Mouse (Mus musculus) liver, embryonic 16.5 days (tissue): ENCODE measurements around the gene Gm9837. TPM values are rescaled to one million over a fixed set of nuclear protein-coding genes. Genes with fewer than 3 reads are reported as not detected.

Experiments
- ATAC-seq: fragments of 200-750 bp; cut with Nextera tagmentation; 2 replicates; pipeline ENCODE4 v1.8.0; 2017; ENCODE audit warnings: low read depth, mild to moderate bottlenecking, moderate number of reproducible peaks, moderate library complexity
- H3K27ac ChIP-seq: fragments of 300-500 bp; sonication (generic); 2 replicates; pipeline ENCODE4 v1.5.1; 2014; ENCODE audit warnings: mild to moderate bottlenecking, low read length
- H3K27me3 ChIP-seq: fragments of 300-500 bp; sonication (generic); 2 replicates; pipeline ENCODE4 v1.6.1; 2014; ENCODE audit warnings: low read depth, low read length, mixed read lengths; ENCODE audit not compliant: control insufficient read depth, insufficient read depth
- H3K36me3 ChIP-seq: fragments of 300-500 bp; sonication (generic); 2 replicates; pipeline ENCODE4 v1.6.1; 2014; ENCODE audit warnings: mild to moderate bottlenecking; ENCODE audit not compliant: control insufficient read depth, insufficient read depth
- H3K4me1 ChIP-seq: fragments of 300-500 bp; sonication (generic); 2 replicates; pipeline ENCODE4 v1.6.1; 2014; ENCODE audit warnings: low read depth, low read length, mixed read lengths; ENCODE audit not compliant: control insufficient read depth
- H3K4me2 ChIP-seq: fragments of 300-500 bp; sonication (generic); 2 replicates; pipeline ENCODE4 v1.6.1; 2014; ENCODE audit warnings: low read depth, low read length, mixed read lengths
- H3K4me3 ChIP-seq: fragments of 300-500 bp; sonication (generic); 2 replicates; pipeline ENCODE4 v1.5.1; 2014; ENCODE audit warnings: low read depth, mild to moderate bottlenecking, low read length
- H3K9ac ChIP-seq: fragments of 300-500 bp; sonication (generic); 2 replicates; pipeline ENCODE4 v1.6.1; 2014; ENCODE audit warnings: low read depth, low read length
- H3K9me3 ChIP-seq: fragments of 300-500 bp; sonication (generic); replicated peaks from 2 replicates; pipeline ENCODE4 v1.6.1; 2016; ENCODE audit warnings: low read length; ENCODE audit not compliant: control insufficient read depth
- WGBS: fragments of 180-500 bp; shearing (Covaris S2); extraction: QIAGEN DNeasy Blood & Tissue Kit; methylation state at CpG from one replicate; pipeline ENCODE4 v1.1.7; 2014; ENCODE audit not compliant: insufficient replicate concordance; 5-methylcytosine and 5-hydroxymethylcytosine counted together
- polyA plus RNA-seq: library from polyadenylated mRNA; unstranded; fragments of >200 nt; fragmentation: Nextera tagmentation; extraction: Ambion mirVana; gene quantifications from 2 replicates; pipeline ENCODE4 v1.2.1, GENCODE M21; 2015

The Gm9837 gene
- not detected in 2 replicates for polyA plus RNA-seq

DNA sequence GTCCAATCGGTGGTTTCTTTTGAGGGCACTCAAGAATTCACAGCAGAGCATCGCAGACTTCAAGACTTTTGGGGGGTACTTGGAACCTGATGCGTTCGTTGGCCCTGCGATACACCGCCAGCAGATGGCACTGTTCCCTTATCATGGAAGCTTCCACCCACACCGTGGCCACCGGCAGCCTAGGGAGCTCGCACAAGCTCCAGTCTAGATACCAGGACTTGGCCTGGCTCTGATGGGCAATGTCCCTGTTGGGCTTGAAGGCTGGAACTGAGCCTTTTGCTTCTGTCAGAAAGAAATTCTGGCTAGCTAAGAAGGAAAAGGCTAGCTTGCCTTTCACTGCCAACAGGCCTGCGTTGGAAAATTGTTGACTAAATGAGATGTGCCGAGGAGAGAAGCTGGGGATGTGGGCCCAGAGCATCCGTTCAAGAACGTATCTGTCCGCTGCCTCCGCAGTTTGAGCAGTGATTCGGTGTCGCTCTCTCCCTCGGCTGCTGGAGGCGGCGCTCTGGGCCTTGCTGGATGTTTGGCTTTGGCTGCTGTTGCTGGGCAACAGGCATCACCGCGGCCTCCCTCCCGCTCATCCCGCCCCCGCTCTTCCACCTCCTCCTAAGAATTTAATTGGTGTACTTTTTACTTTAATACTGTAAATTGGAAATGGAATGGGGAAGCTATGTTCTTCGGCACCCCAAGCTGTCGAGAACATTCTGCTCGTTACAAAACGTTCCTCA is at the start of gene Gm9837:
TSS of gene Gm9837 (minus strand) at position 512 of the 728 bp plus-strand sequence.
- Histone ChIP-seq H3K4me3 (no peak within 1 kb of the TSS), H3K27me3 (peaks cover 56% of the 10 kb centered on the region)
- 8% methylated on average over 29 of the region's 29 CpGs for WGBS

DNA sequence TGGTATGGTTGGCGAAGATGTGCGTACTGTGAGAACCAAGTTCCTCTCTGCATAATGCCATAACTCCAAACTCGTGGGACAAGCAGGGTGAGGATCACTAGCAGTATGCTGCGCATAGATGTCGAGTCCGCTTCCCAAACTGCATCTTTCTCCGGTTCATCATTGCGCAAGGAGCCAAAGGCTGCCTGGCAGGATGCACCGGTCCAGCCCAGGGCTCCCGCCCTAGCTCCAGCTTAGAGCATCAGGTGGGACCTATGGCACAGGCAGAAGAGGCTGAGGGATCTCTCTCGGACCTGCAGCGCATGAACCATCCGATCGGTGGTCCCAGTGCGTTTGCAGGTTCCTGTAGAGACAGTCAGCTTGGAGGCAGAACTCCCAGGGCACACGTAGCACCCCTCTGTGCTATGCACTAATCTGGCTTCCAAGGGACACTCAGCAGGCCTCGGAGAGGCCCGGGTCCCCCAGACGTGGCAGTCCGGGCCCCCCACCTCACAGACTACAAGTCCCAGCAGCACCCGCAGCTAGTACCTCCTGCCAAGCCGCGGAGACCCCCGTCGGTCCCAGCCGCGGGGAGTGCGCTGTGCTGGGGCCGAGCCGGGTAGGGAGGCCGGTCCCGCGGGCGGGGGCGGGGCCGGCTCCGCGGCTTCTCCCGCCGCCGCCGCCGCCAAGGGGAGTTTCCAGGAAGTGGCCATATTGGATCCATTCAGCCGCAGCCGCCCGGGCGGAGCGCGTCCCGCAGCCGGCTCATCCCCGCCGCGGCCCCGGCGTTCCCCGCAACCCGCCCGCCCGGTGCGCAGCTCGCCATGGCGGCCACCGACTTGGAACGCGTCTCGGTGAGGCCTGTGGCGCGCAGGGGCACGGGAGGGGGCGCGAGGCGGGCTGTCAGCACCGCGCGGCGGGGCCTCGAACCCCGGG is 49.2 kb upstream of the Gm9837 start, which contains the start of gene Sept8:
TSS of gene Sept8 (plus strand) at position 51 of the 915 bp plus-strand sequence.
- Histone ChIP-seq H3K4me1 (peaks cover 53% of the 10 kb centered on the region), H3K27ac (peak within 1 kb of the TSS; percentile 89)
- WGBS, result 3% methylated on average over 78 of the region's 79 CpGs

More for the DNA sequence above, at the start of gene Gm9837:
- peak; percentile 80 for ATAC-seq
- H3K36me3 ChIP-seq, result no peaks in the 10 kb centered on the region
- H3K27ac ChIP-seq, result no peak within 1 kb of the TSS
- no peak within 1 kb of the TSS for H3K9ac ChIP-seq
- H3K4me2 ChIP-seq, result 0 out of 2 replicates have a peak within 1 kb of the TSS, but pooled peaks have one; percentile 10
- H3K9me3 ChIP-seq, result no peaks in the 10 kb centered on the region
- peaks cover 7% of the 10 kb centered on the region for H3K4me1 ChIP-seq

DNA sequence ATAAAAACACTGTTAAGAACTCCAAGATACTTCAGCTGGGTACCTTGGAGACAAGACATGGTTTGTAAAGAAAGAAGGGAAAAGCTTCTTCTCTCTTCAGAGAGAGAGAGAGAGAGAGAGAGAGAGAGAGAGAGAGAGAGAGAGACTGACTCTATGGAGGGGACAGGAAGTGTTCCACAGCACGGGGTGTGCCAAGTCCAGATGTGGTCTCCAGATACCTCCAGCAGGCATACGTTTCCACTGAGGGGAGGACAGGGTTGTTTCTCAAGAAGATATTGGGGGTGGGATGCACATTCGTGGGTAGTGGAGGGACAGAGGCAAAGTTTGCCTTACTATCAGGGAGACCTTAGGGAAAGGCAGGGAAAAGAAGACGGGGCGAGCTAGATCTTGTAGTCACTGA is 48.5 kb upstream of the Gm9837 start:
- peak; percentile 31 for ATAC-seq
- H3K4me3 ChIP-seq, result peak overlapping the region; percentile 84
- WGBS, result 20% methylated on average over 5 of the region's 5 CpGs

More for the DNA sequence above, 49.2 kb upstream of the Gm9837 start, which contains the start of gene Sept8:
- ATAC-seq, result peak; percentile 70
- no peaks in the 10 kb centered on the region for H3K27me3 ChIP-seq
- H3K36me3 ChIP-seq, result no peaks in the 10 kb centered on the region
- H3K4me3 ChIP-seq, result peak within 1 kb of the TSS; percentile 84
- peak within 1 kb of the TSS; percentile 95 for H3K4me2 ChIP-seq
- H3K9me3 ChIP-seq, result no peaks in the 10 kb centered on the region
- peak within 1 kb of the TSS; percentile 90 for H3K9ac ChIP-seq

DNA sequence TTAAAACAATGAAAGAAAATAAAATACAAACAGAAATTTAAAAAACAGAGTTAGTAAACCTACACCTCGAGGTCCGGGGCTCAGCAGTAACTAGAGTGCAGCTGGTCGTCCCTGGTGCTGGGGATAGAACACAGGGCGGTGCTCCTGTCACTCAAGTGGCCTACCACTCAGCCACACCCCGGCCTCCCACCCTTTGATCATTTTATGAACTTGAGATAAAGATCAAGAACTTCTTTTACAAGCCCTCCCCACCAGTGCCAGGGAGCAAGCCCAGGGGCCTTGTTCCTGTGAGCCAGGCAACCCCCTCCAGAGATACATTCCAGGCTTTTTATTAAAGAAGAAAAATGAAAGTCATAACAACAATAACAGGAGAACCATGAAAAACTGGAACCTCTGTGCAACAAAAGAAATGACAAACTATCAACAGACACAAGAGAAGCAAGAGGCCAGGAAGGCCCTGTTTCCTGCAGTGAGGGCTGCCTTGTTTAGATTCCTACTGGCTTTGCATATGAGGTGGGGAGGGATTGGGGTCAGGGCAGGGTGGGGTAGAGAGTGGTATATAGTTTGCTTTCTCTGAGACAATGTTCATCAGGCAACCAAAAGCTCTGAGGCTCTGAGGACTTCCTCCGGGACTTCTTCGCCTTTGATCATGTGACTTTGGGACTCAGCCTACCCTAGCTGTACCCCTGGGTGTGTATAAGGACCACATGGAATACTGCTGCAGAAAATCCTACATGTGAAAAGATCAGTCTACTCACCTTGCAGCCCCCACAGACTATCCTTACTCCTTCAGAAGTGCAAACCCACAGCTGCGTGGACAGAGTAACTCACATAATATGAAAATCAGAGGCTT is 46.7 kb upstream of the Gm9837 start:
- Histone ChIP-seq H3K27ac (peak overlapping the region; percentile 68), H3K4me1 (peaks cover 38% of the 10 kb centered on the region), H3K27me3 (no peaks in the 10 kb centered on the region), H3K36me3 (no peaks in the 10 kb centered on the region), H3K9me3 (no peaks in the 10 kb centered on the region), H3K4me2 (no peak overlapping the region), H3K9ac (no peak overlapping the region), H3K4me3 (no peak overlapping the region)
- WGBS, result 18% methylated on average over 8 of the region's 8 CpGs
- ATAC-seq, result peak; percentile 25

More for the DNA sequence above, 48.5 kb upstream of the Gm9837 start:
- H3K27me3 ChIP-seq, result no peaks in the 10 kb centered on the region
- peak overlapping the region; percentile 95 for H3K4me2 ChIP-seq
- H3K9ac ChIP-seq, result peak overlapping the region; percentile 90
- no peaks in the 10 kb centered on the region for H3K9me3 ChIP-seq
- H3K4me1 ChIP-seq, result peaks cover 53% of the 10 kb centered on the region
- no peaks in the 10 kb centered on the region for H3K36me3 ChIP-seq
- H3K27ac ChIP-seq, result peak overlapping the region; percentile 89

DNA sequence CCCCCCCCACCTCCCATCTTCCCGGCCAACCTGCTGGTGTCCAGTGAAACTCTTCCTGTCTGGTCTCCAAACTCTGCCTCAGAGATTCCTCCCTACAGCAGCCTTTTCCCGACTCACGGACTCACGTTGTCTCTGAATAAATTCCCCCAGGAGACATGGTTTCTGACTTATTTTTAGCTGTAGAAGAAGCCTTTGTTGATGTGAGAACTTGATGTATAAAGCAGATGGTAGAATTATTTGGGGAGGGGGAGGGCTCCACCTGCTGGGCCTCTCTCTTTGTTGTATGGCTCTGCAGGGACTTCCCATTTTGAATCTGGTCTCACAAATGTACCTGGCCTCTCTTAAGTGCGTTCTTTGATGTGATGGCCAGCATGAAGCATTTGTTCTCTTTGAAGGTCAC is 40.1 kb upstream of the Gm9837 start:
- H3K27ac ChIP-seq, result no peak overlapping the region
- no peaks in the 10 kb centered on the region for H3K4me1 ChIP-seq
- no peaks in the 10 kb centered on the region for H3K9me3 ChIP-seq
- H3K4me3 ChIP-seq, result no peak overlapping the region
- H3K9ac ChIP-seq, result no peak overlapping the region
- 61% methylated on average over 5 of the region's 5 CpGs for WGBS
- no peak for ATAC-seq
- H3K4me2 ChIP-seq, result no peak overlapping the region
- H3K27me3 ChIP-seq, result no peaks in the 10 kb centered on the region
- H3K36me3 ChIP-seq, result no peaks in the 10 kb centered on the region

DNA sequence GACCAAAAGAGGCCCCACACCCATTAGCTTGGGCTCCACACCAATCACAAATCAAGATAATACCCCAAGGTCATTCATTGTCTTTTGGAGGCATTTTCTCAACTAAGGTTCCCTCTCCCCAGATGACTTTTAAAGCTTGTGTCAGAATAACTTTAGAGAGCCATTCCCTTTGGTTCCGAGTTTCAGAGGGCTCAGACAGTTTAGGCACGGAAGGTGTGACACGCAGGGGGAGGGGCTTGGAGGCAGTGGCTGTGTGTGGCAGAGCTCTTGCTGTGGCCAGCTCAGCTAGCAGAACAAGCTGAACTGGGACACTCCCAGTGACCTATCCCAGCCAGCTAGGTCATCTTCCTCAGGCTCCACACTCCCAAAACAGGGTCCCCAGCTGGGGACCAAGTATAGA is 38.3 kb upstream of the Gm9837 start:
- ATAC-seq, result no peak
- WGBS, result 43% methylated on average over 3 of the region's 3 CpGs
- H3K9me3 ChIP-seq, result no peaks in the 10 kb centered on the region

DNA sequence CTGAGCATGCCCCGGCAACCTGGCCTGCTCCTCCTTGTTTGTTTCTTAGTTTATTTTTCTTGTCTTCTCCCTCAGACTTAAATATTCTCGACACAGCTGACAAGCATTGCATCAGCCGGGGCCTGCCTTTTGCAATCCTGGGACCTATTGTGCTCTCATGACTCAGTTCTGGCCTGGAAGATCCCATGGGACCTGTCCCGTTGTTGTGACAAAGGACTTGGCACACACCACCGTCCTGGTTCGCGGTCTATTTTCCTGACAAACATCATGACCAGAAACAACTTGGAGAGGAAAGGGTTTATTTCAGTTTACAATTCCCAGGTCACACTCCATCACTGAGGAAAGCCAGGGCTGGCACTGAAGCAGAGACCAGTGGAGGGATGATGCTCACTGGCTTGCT is 37.9 kb upstream of the Gm9837 start:
- no peaks in the 10 kb centered on the region for H3K9me3 ChIP-seq
- no peak for ATAC-seq
- no peak overlapping the region for H3K4me2 ChIP-seq
- no peak overlapping the region for H3K4me3 ChIP-seq
- H3K27ac ChIP-seq, result no peak overlapping the region
- H3K27me3 ChIP-seq, result no peaks in the 10 kb centered on the region
- no peaks in the 10 kb centered on the region for H3K4me1 ChIP-seq
- WGBS, result 63% methylated on average over 7 of the region's 7 CpGs
- H3K9ac ChIP-seq, result no peak overlapping the region
- no peaks in the 10 kb centered on the region for H3K36me3 ChIP-seq

More for the DNA sequence above, 38.3 kb upstream of the Gm9837 start:
- Histone ChIP-seq H3K4me1 (no peaks in the 10 kb centered on the region), H3K4me3 (no peak overlapping the region), H3K4me2 (no peak overlapping the region), H3K36me3 (no peaks in the 10 kb centered on the region), H3K27ac (no peak overlapping the region), H3K9ac (no peak overlapping the region), H3K27me3 (no peaks in the 10 kb centered on the region)

DNA sequence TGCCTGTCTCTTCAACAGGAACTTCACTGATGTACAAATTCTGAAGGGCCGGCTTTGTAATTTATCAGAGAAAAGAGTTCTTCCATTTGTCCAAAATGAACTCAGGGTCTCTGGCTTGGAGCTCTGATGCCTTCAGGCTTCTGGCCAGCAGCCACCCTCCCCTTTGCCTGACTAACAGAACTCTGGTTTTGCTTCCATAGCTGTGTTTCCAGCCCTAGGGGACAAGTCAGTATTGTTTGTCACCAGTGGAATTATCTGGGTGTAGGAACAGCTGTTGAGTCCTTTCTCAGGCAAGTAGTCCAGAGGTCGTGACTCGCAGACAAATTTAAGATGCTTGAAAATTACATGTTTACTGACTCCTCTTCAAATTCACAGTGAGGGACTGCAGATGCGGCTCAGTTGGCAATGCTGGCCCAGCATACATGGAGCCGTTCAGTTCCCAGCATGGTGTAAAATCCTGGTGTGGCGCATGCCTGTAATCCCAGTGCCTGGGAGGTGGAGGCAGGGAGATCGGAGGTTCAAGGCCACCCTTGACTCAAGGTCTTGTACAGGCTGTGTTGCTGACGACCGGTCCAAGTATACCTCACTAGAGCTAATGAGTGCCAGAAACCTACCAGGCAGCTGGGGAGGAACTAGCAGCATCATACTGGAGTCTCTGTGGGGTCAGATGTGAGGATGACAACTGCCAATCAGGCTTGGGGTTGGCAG is 37.0 kb upstream of the Gm9837 start:
- no peak for ATAC-seq
- H3K4me2 ChIP-seq, result no peak overlapping the region
- no peak overlapping the region for H3K4me3 ChIP-seq
- 81% methylated on average over 9 of the region's 9 CpGs for WGBS
- no peaks in the 10 kb centered on the region for H3K36me3 ChIP-seq
- H3K9ac ChIP-seq, result no peak overlapping the region
- no peak overlapping the region for H3K27ac ChIP-seq
- H3K4me1 ChIP-seq, result no peaks in the 10 kb centered on the region
- no peaks in the 10 kb centered on the region for H3K9me3 ChIP-seq
- no peaks in the 10 kb centered on the region for H3K27me3 ChIP-seq
